Mouse (Mus musculus) midbrain, embryonic 11.5 days (tissue): ENCODE measurements at regions not wholly inside any gene's neighbourhood (a gene's known extent, or its start where the extent isn't known, plus 50 kb on each side); places are given as distances from the start of the nearest gene placed in this dataset.

Source experiments
- ATAC-seq: fragments of 200-750 bp; cut with Nextera tagmentation; 2 replicates; pipeline ENCODE4 v1.8.0; 2017; ENCODE audit warnings: moderate TSS enrichment, moderate library complexity; ENCODE audit not compliant: low FRiP score
- DNase-seq: peaks from one replicate; pipeline ENCODE4 v3.0.0; 2015; ENCODE audit warnings: low spot score; ENCODE audit errors: missing footprints
- H3K27ac ChIP-seq: fragments of 300-500 bp; sonication (generic); 2 replicates; pipeline ENCODE4 v1.5.1; 2014; ENCODE audit warnings: low read depth, low read length
- H3K27me3 ChIP-seq: fragments of 300-500 bp; sonication (generic); 2 replicates; pipeline ENCODE4 v1.6.1; 2014; ENCODE audit warnings: mild to moderate bottlenecking, low read length, moderate library complexity, mixed read lengths; ENCODE audit not compliant: control insufficient read depth, insufficient read depth
- H3K36me3 ChIP-seq: fragments of 300-500 bp; sonication (generic); 2 replicates; pipeline ENCODE4 v1.6.1; 2014; ENCODE audit warnings: mild to moderate bottlenecking, low read length, moderate library complexity, mixed read lengths; ENCODE audit not compliant: control insufficient read depth, insufficient read depth
- H3K4me1 ChIP-seq: fragments of 300-500 bp; sonication (generic); 2 replicates; pipeline ENCODE4 v1.6.1; 2014; ENCODE audit warnings: low read length; ENCODE audit not compliant: control insufficient read depth, insufficient read depth
- H3K4me2 ChIP-seq: fragments of 300-500 bp; sonication (generic); 2 replicates; pipeline ENCODE4 v1.6.1; 2014; ENCODE audit warnings: mild to moderate bottlenecking, moderate library complexity
- H3K4me3 ChIP-seq: fragments of 300-500 bp; sonication (generic); 2 replicates; pipeline ENCODE4 v1.5.1; 2014; ENCODE audit warnings: low read depth, low read length
- H3K9ac ChIP-seq: fragments of 300-500 bp; sonication (generic); 2 replicates; pipeline ENCODE4 v1.6.1; 2014; ENCODE audit warnings: low read length
- H3K9me3 ChIP-seq: fragments of 300-500 bp; sonication (generic); 2 replicates; pipeline ENCODE4 v1.6.1; 2016; ENCODE audit warnings: low read length; ENCODE audit not compliant: control insufficient read depth
- WGBS: fragments of 180-500 bp; shearing (Covaris S2); extraction: QIAGEN DNeasy Blood & Tissue Kit; methylation state at CpG from one replicate; pipeline ENCODE4 v1.1.7; 2014; 5-methylcytosine and 5-hydroxymethylcytosine counted together

GRCm38 (mm10) chr10:66852708-66853107, 243.2 kb upstream of the Jmjd1c start:
- Histone ChIP-seq H3K27ac (no peak overlapping the region), H3K4me1 (no peaks in the 10 kb centered on the region), H3K36me3 (no peaks in the 10 kb centered on the region), H3K4me2 (no peak overlapping the region), H3K9ac (no peak overlapping the region), H3K27me3 (no peaks in the 10 kb centered on the region), H3K4me3 (no peak overlapping the region), H3K9me3 (no peaks in the 10 kb centered on the region)
- 58% methylated on average over 5 of the region's 5 CpGs for WGBS
- ATAC-seq, result no peak
- no peak for DNase-seq

- peak; percentile 98 for DNase-seq
- Histone ChIP-seq H3K36me3 (no peaks in the 10 kb centered on the region), H3K4me1 (no peaks in the 10 kb centered on the region), H3K27me3 (no peaks in the 10 kb centered on the region), H3K9ac (no peak overlapping the region), H3K4me3 (no peak overlapping the region), H3K4me2 (no peak overlapping the region), H3K9me3 (no peaks in the 10 kb centered on the region), H3K27ac (no peak overlapping the region)
- WGBS, result 9% methylated on average over 13 of the region's 13 CpGs
- peak; percentile 62; the same call in 1 of the 2 replicates for ATAC-seq
These were observed 242.7 kb upstream of the Jmjd1c start for GRCm38 (mm10) chr10:66853258-66853657.

GRCm38 (mm10) chr10:66854895-66855294, 241.0 kb upstream of the Jmjd1c start:
- DNase-seq (peak; percentile 53), ATAC-seq (no peak)
- no peaks in the 10 kb centered on the region for H3K4me1 ChIP-seq
- H3K27ac ChIP-seq, result no peak overlapping the region
- no peaks in the 10 kb centered on the region for H3K27me3 ChIP-seq
- H3K4me3 ChIP-seq, result no peak overlapping the region
- H3K9ac ChIP-seq, result no peak overlapping the region
- WGBS, result 92% methylated on average over 9 of the region's 9 CpGs
- H3K36me3 ChIP-seq, result no peaks in the 10 kb centered on the region
- H3K4me2 ChIP-seq, result no peak overlapping the region
- no peaks in the 10 kb centered on the region for H3K9me3 ChIP-seq

- ATAC-seq (no peak), DNase-seq (no peak)
- Histone ChIP-seq H3K27ac (no peak overlapping the region), H3K36me3 (no peaks in the 10 kb centered on the region), H3K4me3 (no peak overlapping the region), H3K4me2 (no peak overlapping the region), H3K9me3 (no peaks in the 10 kb centered on the region), H3K9ac (no peak overlapping the region), H3K27me3 (no peaks in the 10 kb centered on the region), H3K4me1 (no peaks in the 10 kb centered on the region)
- WGBS, result 78% methylated on average over 7 of the region's 7 CpGs
These were observed 238.6 kb upstream of the Jmjd1c start for GRCm38 (mm10) chr10:66857330-66857729.

- Histone ChIP-seq H3K9ac (no peak overlapping the region), H3K4me1 (no peaks in the 10 kb centered on the region), H3K36me3 (no peaks in the 10 kb centered on the region), H3K4me3 (no peak overlapping the region), H3K27ac (no peak overlapping the region), H3K9me3 (no peaks in the 10 kb centered on the region), H3K27me3 (no peaks in the 10 kb centered on the region), H3K4me2 (no peak overlapping the region)
- ATAC-seq (no peak), DNase-seq (peak; percentile 14)
- WGBS, result 80% methylated on average over 1 of the region's 1 CpGs
These were observed 234.5 kb upstream of the Jmjd1c start for GRCm38 (mm10) chr10:66861421-66861820.

- Histone ChIP-seq H3K4me2 (no peak overlapping the region), H3K27me3 (no peaks in the 10 kb centered on the region), H3K9me3 (no peaks in the 10 kb centered on the region), H3K9ac (no peak overlapping the region), H3K27ac (no peak overlapping the region), H3K4me1 (no peaks in the 10 kb centered on the region), H3K4me3 (no peak overlapping the region), H3K36me3 (no peaks in the 10 kb centered on the region)
- DNase-seq (peak; percentile 64), ATAC-seq (no peak)
- 68% methylated on average over 14 of the region's 14 CpGs for WGBS
These were observed 231.6 kb upstream of the Jmjd1c start for GRCm38 (mm10) chr10:66864161-66864862.

GRCm38 (mm10) chr10:66865010-66865582, 230.8 kb upstream of the Jmjd1c start:
- Histone ChIP-seq H3K27ac (no peak overlapping the region), H3K9ac (no peak overlapping the region), H3K4me2 (no peak overlapping the region), H3K4me1 (no peaks in the 10 kb centered on the region), H3K9me3 (no peaks in the 10 kb centered on the region), H3K27me3 (no peaks in the 10 kb centered on the region), H3K4me3 (no peak overlapping the region), H3K36me3 (no peaks in the 10 kb centered on the region)
- WGBS, result 85% methylated on average over 10 of the region's 10 CpGs
- DNase-seq (no peak), ATAC-seq (no peak)

- 76% methylated on average over 4 of the region's 4 CpGs for WGBS
- H3K9ac ChIP-seq, result no peak overlapping the region
- H3K27ac ChIP-seq, result no peak overlapping the region
- no peak for ATAC-seq
- H3K9me3 ChIP-seq, result no peaks in the 10 kb centered on the region
- H3K27me3 ChIP-seq, result no peaks in the 10 kb centered on the region
- H3K4me3 ChIP-seq, result no peak overlapping the region
- no peak overlapping the region for H3K4me2 ChIP-seq
- no peaks in the 10 kb centered on the region for H3K36me3 ChIP-seq
- no peak for DNase-seq
- no peaks in the 10 kb centered on the region for H3K4me1 ChIP-seq
These were observed 224.7 kb upstream of the Jmjd1c start for GRCm38 (mm10) chr10:66871133-66871664.

GRCm38 (mm10) chr10:66871673-66872072, 224.3 kb upstream of the Jmjd1c start:
- no peak for DNase-seq

More at GRCm38 (mm10) chr10:66871673-66872072, 224.3 kb upstream of the Jmjd1c start:
- no peaks in the 10 kb centered on the region for H3K4me1 ChIP-seq
- ATAC-seq, result no peak
- H3K27ac ChIP-seq, result no peak overlapping the region
- H3K4me3 ChIP-seq, result no peak overlapping the region
- no peak overlapping the region for H3K9ac ChIP-seq
- H3K36me3 ChIP-seq, result no peaks in the 10 kb centered on the region
- H3K27me3 ChIP-seq, result no peaks in the 10 kb centered on the region
- no peak overlapping the region for H3K4me2 ChIP-seq
- H3K9me3 ChIP-seq, result no peaks in the 10 kb centered on the region
- WGBS, result 64% methylated on average over 1 of the region's 1 CpGs
